Mouse (Mus musculus) liver, adult 2 months (tissue): ENCODE data around the gene Vps13d.

ENCODE experiments used
- CTCF ChIP-seq: fragments of 200-500 bp; IDR thresholded peaks from 2 replicates; pipeline ENCODE4 v1.5.1; 2011; ENCODE audit warnings: low read depth, low read length, control low read depth
- POLR2A ChIP-seq: fragments of 200-500 bp; IDR thresholded peaks from 2 replicates; pipeline ENCODE4 v1.6.1; 2011; ENCODE audit warnings: low read length, control low read depth; ENCODE audit not compliant: insufficient read depth; ENCODE audit errors: extremely low read depth

- TF ChIP-seq POLR2A (no peak), CTCF (no peak)
Observed at GRCm38 (mm10) chr4:145217046-145217445, 22.2 kb upstream of the Vps13d start.
